Mouse (Mus musculus) hindbrain, embryonic 12.5 days (tissue): ENCODE measurements around the gene Gm3417. TPM values are rescaled to one million over a fixed set of nuclear protein-coding genes. Genes with fewer than 3 reads are reported as not detected.
"Not testable (repeated sequence)": the region's sequence is repeated elsewhere in the genome, so short reads cannot be mapped to it uniquely, and the experiment has no call there.

Source experiments
- ATAC-seq: fragments of 200-750 bp; cut with Nextera tagmentation; 2 replicates; pipeline ENCODE4 v1.8.0; 2017; ENCODE audit warnings: moderate TSS enrichment; ENCODE audit not compliant: low FRiP score
- H3K27ac ChIP-seq: fragments of 300-500 bp; sonication (generic); 2 replicates; pipeline ENCODE4 v1.5.1; 2016; ENCODE audit warnings: mild to moderate bottlenecking
- H3K27me3 ChIP-seq: fragments of 300-500 bp; sonication (generic); 2 replicates; pipeline ENCODE4 v1.6.1; 2016; ENCODE audit warnings: mild to moderate bottlenecking
- H3K36me3 ChIP-seq: fragments of 300-500 bp; sonication (generic); 2 replicates; pipeline ENCODE4 v1.6.1; 2016; ENCODE audit warnings: mild to moderate bottlenecking
- H3K4me1 ChIP-seq: fragments of 300-500 bp; sonication (generic); 2 replicates; pipeline ENCODE4 v1.6.1; 2016
- H3K4me2 ChIP-seq: fragments of 300-500 bp; sonication (generic); replicated peaks from 2 replicates; pipeline ENCODE4 v1.6.1; 2016; ENCODE audit warnings: mild to moderate bottlenecking
- H3K4me3 ChIP-seq: fragments of 300-500 bp; sonication (generic); 2 replicates; pipeline ENCODE4 v1.5.1; 2016; ENCODE audit warnings: mild to moderate bottlenecking
- H3K9ac ChIP-seq: fragments of 300-500 bp; sonication (generic); 2 replicates; pipeline ENCODE4 v1.6.1; 2016; ENCODE audit warnings: mild to moderate bottlenecking, moderate library complexity
- H3K9me3 ChIP-seq: fragments of 300-500 bp; sonication (generic); replicated peaks from 2 replicates; pipeline ENCODE4 v1.6.1; 2016; ENCODE audit warnings: mild to moderate bottlenecking
- WGBS: fragments of 180-500 bp; shearing (Covaris S2); methylation state at CpG from one replicate; pipeline ENCODE4 v1.1.7; 2016; 5-methylcytosine and 5-hydroxymethylcytosine counted together
- polyA plus RNA-seq: library from polyadenylated mRNA; unstranded; fragments of >200 nt; fragmentation: Nextera tagmentation; extraction: Ambion mirVana; gene quantifications from 2 replicates; pipeline ENCODE4 v1.2.1, GENCODE M21; 2016

The Gm3417 gene
- polyA plus RNA-seq, 1 experiment from 2014 or later, result 1.1 TPM

- no peak overlapping the region for H3K27ac ChIP-seq
- H3K9ac ChIP-seq, result peak overlapping the region; percentile 84
- no peak; the same call in 1 of the 2 replicates for ATAC-seq
- peak overlapping the region; percentile 78 for H3K4me3 ChIP-seq
- peaks cover 15% of the 10 kb centered on the region for H3K36me3 ChIP-seq
- 19% methylated on average over 16 of the region's 16 CpGs for WGBS
- H3K27me3 ChIP-seq, result no peaks in the 10 kb centered on the region
- peaks cover 17% of the 10 kb centered on the region for H3K4me1 ChIP-seq
- H3K9me3 ChIP-seq, result no peaks in the 10 kb centered on the region
- peak overlapping the region; percentile 84 for H3K4me2 ChIP-seq
These were observed 34.9 kb downstream of the Gm3417 start for GRCm38 (mm10) chr17:14943729-14944059.

GRCm38 (mm10) chr17:14943009-14943728, 35.4 kb downstream of the Gm3417 start, which contains the start of the genes Wdr27 and 1600012H06Rik:
Gene Wdr27 (minus strand): TSS chr17:14943158.
Gene 1600012H06Rik (plus strand): TSS chr17:14943184.
- H3K4me3 ChIP-seq, result peak within 1 kb of the TSS; percentile 78
- H3K27me3 ChIP-seq, result no peaks in the 10 kb centered on the region
- H3K9me3 ChIP-seq, result no peaks in the 10 kb centered on the region
- peaks cover 17% of the 10 kb centered on the region for H3K4me1 ChIP-seq
- H3K9ac ChIP-seq, result peak within 1 kb of the TSS; percentile 84
- peak; percentile 99 for ATAC-seq
- H3K4me2 ChIP-seq, result peak within 1 kb of the TSS; percentile 84
- WGBS, result under 1% methylated on average over 53 of the region's 54 CpGs
- peaks cover 10% of the 10 kb centered on the region for H3K36me3 ChIP-seq
- peak within 1 kb of the TSS; percentile 70 for H3K27ac ChIP-seq

GRCm38 (mm10) chr17:14942181-14942580, 36.4 kb downstream of the Gm3417 start:
- ATAC-seq, H3K27me3 ChIP-seq, H3K27ac ChIP-seq, H3K9me3 ChIP-seq: not testable (repeated sequence)
- H3K4me2 ChIP-seq, result peak overlapping the region; percentile 84
- H3K4me3 ChIP-seq, result peak overlapping the region; percentile 78
- peaks cover 17% of the 10 kb centered on the region for H3K4me1 ChIP-seq
- 64% methylated on average over 6 of the region's 6 CpGs for WGBS
- peaks cover 10% of the 10 kb centered on the region for H3K36me3 ChIP-seq
- peak overlapping the region; percentile 82; the same call in 1 of the 2 replicates for H3K9ac ChIP-seq

DNA sequence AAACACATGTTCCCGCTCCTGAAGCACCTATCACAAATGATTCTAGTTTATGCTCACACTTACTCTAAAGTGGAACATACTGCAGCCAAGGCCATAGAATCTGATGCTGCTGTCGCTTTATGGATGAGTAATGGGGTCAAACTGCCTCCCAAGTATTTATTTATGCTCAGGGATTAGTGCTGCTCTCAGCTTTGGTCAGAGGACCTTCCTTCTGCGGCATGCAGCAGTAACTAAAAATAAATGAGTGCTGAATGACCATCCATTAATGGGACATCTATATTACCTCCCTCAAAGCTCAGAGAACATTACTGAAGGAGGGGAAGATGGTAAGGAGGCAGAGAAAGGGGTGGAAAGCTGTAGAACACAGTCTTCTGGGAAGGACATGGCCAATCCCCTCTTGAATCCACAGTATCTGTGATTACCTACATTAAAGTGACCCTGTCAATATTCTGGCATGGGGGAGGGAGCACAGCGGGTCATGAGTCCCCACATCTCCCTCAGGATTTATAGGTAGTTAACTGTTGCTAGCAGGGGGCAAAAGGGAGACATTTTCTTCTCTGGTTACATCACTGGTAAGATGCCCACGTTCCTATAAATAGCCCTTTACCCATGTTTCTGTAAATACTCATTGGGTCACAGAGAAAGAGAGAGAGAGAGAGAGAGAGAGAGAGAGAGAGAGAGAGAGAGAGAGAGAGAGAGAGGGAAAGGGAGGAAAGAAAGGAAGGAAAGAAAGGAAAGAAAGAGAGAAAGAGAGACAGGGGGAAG, 42.6 kb downstream of the Gm3417 start:
- Histone ChIP-seq H3K36me3 (no peaks in the 10 kb centered on the region), H3K4me3 (no peak overlapping the region), H3K9ac (no peak overlapping the region), H3K27ac (no peak overlapping the region), H3K4me2 (no peak overlapping the region), H3K27me3 (no peaks in the 10 kb centered on the region), H3K9me3 (no peaks in the 10 kb centered on the region), H3K4me1 (no peaks in the 10 kb centered on the region)
- no peak for ATAC-seq
- 73% methylated on average over 5 of the region's 5 CpGs for WGBS

- not testable (repeated sequence) for H3K9ac ChIP-seq, H3K27ac ChIP-seq, H3K27me3 ChIP-seq, ATAC-seq, H3K4me2 ChIP-seq, H3K4me1 ChIP-seq, H3K9me3 ChIP-seq, H3K36me3 ChIP-seq, H3K4me3 ChIP-seq
- 86% methylated on average over 14 of the region's 14 CpGs for WGBS
These were observed 43.3 kb downstream of the Gm3417 start for GRCm38 (mm10) chr17:14935280-14935679.

GRCm38 (mm10) chr17:14931469-14931868, 47.1 kb downstream of the Gm3417 start:
- ATAC-seq, result no peak
- 87% methylated on average over 5 of the region's 5 CpGs for WGBS
- Histone ChIP-seq H3K27ac (no peak overlapping the region), H3K27me3 (no peaks in the 10 kb centered on the region), H3K9ac (no peak overlapping the region), H3K4me3 (no peak overlapping the region), H3K36me3 (no peaks in the 10 kb centered on the region), H3K4me2 (no peak overlapping the region), H3K9me3 (no peaks in the 10 kb centered on the region), H3K4me1 (no peaks in the 10 kb centered on the region)

DNA sequence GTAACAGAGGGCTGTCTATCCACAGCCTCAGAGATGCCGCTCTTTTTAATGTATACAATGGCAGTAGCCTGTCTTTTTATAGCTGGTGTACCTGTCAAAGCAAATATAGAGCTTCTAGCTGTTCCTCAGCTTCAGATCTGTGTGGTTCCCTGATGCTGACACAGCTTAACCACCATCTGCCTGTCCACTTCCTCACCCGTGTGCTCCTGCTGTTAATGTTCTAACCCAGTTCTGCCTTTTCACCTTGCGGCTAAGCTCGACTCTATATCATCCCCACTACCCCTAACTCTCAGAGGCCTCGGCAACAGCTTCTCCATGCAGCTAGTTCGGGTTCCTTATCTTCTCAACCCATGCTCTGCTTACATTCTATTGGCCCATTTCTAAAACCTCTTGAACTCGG, 47.9 kb downstream of the Gm3417 start:
- H3K9ac ChIP-seq, result no peak overlapping the region

DNA sequence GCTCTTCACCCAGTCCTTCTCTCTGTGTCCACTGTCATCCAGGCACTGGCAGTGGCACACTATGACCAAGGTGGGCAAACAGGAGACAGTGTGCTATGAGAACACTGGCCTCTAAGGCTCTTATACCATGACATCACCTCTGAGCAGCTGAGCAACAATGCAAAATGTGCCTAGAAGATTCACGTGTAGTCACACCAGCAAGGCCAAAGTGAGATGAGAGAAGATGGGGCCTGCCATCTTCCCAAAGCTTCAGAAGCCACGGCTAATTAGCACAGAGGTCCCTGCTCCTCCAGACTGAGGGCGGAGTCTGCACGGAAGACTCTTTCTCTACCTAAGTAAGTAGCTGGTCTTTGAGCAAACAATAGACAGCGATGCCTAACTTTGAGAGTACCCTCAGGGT, 50.0 kb downstream of the Gm3417 start:
- ATAC-seq, result no peak
- Histone ChIP-seq H3K36me3 (no peaks in the 10 kb centered on the region), H3K27ac (no peak overlapping the region), H3K9me3 (no peaks in the 10 kb centered on the region), H3K4me1 (no peaks in the 10 kb centered on the region), H3K9ac (no peak overlapping the region), H3K4me2 (no peak overlapping the region), H3K27me3 (no peaks in the 10 kb centered on the region), H3K4me3 (no peak overlapping the region)
- 76% methylated on average over 5 of the region's 5 CpGs for WGBS

More for the DNA sequence above, 47.9 kb downstream of the Gm3417 start:
- no peak overlapping the region for H3K27ac ChIP-seq
- H3K36me3 ChIP-seq, result no peaks in the 10 kb centered on the region
- no peak for ATAC-seq
- H3K27me3 ChIP-seq, result no peaks in the 10 kb centered on the region
- WGBS, result 92% methylated on average over 7 of the region's 7 CpGs
- no peak overlapping the region for H3K4me2 ChIP-seq
- H3K9me3 ChIP-seq, result no peaks in the 10 kb centered on the region
- H3K4me1 ChIP-seq, result no peaks in the 10 kb centered on the region
- no peak overlapping the region for H3K4me3 ChIP-seq

DNA sequence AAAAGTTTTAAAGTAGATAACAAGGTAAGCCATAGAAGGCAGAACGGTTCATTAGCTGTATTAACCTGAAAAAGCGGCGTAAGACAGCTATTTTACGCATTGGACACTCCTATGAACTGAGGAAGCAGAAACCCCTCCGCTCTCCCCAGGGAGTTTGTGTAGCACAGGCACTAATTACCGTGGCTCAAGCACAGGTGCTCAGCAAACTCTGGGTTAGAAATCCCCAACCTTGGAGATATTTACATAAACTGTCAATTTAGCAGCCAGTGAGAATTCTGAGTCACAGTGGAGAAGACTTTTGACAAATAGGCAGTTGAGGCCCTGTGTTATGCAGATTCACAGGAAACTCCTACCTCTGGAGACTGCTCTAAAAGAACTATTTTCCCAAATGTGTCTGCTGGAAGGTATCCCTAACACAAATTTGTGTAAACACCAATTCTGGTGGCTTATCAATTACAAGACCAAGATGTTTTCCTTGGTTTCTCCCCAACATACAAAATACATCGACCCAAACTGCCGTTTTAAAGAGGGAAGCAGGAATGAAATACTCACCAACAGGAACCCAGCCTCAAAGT, 50.9 kb downstream of the Gm3417 start:
- Histone ChIP-seq H3K27ac (no peak overlapping the region), H3K4me1 (no peaks in the 10 kb centered on the region), H3K4me3 (no peak overlapping the region), H3K36me3 (no peaks in the 10 kb centered on the region), H3K27me3 (no peaks in the 10 kb centered on the region), H3K9ac (no peak overlapping the region), H3K9me3 (no peaks in the 10 kb centered on the region), H3K4me2 (no peak overlapping the region)
- 80% methylated on average over 8 of the region's 8 CpGs for WGBS
- ATAC-seq, result no peak

GRCm38 (mm10) chr17:14921582-14921981, 57.0 kb downstream of the Gm3417 start:
- Histone ChIP-seq H3K27ac (no peak overlapping the region), H3K4me3 (no peak overlapping the region), H3K36me3 (no peaks in the 10 kb centered on the region), H3K27me3 (no peaks in the 10 kb centered on the region), H3K4me1 (no peaks in the 10 kb centered on the region), H3K9ac (no peak overlapping the region), H3K9me3 (no peaks in the 10 kb centered on the region), H3K4me2 (no peak overlapping the region)
- no peak for ATAC-seq
- WGBS, result 65% methylated on average over 6 of the region's 6 CpGs

GRCm38 (mm10) chr17:14917866-14918265, 60.7 kb downstream of the Gm3417 start:
- H3K27ac ChIP-seq, result no peak overlapping the region
- H3K36me3 ChIP-seq, result no peaks in the 10 kb centered on the region
- no peak overlapping the region for H3K4me2 ChIP-seq
- ATAC-seq, result no peak
- H3K4me1 ChIP-seq, result no peaks in the 10 kb centered on the region
- H3K4me3 ChIP-seq, result no peak overlapping the region
- H3K9ac ChIP-seq, result no peak overlapping the region
- 92% methylated on average over 8 of the region's 8 CpGs for whole genome bisulfite sequencing
- H3K9me3 ChIP-seq, result no peaks in the 10 kb centered on the region
- H3K27me3 ChIP-seq, result no peaks in the 10 kb centered on the region

DNA sequence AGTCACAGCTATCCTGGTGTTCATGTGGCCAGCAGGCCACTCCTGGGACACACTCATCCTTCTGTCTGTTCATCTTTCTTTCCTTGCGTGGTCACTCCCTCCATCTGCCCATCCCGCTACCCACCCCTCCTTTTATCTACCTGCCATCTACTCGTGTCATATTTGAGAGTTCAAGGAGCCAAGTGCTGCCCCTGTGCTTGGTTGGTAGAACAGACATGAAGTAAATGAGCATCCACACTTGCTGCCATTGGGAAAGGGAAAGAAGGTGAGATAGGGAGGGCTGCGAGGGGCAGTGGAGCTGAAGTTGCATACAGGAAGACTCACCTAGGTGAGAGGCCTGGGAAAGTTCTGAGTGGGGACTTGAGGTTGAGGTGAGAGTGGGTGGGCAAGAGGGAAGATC, 64.2 kb downstream of the Gm3417 start:
- Histone ChIP-seq H3K36me3 (no peaks in the 10 kb centered on the region), H3K4me2 (no peak overlapping the region), H3K4me1 (no peaks in the 10 kb centered on the region), H3K9me3 (no peaks in the 10 kb centered on the region), H3K27ac (no peak overlapping the region), H3K27me3 (no peaks in the 10 kb centered on the region), H3K4me3 (no peak overlapping the region), H3K9ac (no peak overlapping the region)
- ATAC-seq, result no peak
- 82% methylated on average over 4 of the region's 4 CpGs for WGBS
